Mouse (Mus musculus) neural tube, embryonic 12.5 days (tissue): Measurements from ENCODE around the gene Scgb3a1. TPM values are rescaled to one million over a fixed set of nuclear protein-coding genes. Genes with fewer than 3 reads are reported as not detected.

ENCODE experiments used
- ATAC-seq: fragments of 200-750 bp; cut with Nextera tagmentation; 2 replicates; pipeline ENCODE4 v1.8.0; 2017; ENCODE audit warnings: low read depth, mild to moderate bottlenecking, moderate TSS enrichment, moderate library complexity; ENCODE audit not compliant: low FRiP score
- H3K27ac ChIP-seq: fragments of 300-500 bp; sonication (generic); 2 replicates; pipeline ENCODE4 v1.5.1; 2016
- H3K27me3 ChIP-seq: fragments of 300-500 bp; sonication (generic); replicated peaks from 2 replicates; pipeline ENCODE4 v1.6.1; 2016; ENCODE audit warnings: mild to moderate bottlenecking
- H3K36me3 ChIP-seq: fragments of 300-500 bp; sonication (generic); 2 replicates; pipeline ENCODE4 v1.6.1; 2016; ENCODE audit warnings: mild to moderate bottlenecking
- H3K4me1 ChIP-seq: fragments of 300-500 bp; sonication (generic); 2 replicates; pipeline ENCODE4 v1.6.1; 2016
- H3K4me2 ChIP-seq: fragments of 300-500 bp; sonication (generic); replicated peaks from 2 replicates; pipeline ENCODE4 v1.6.1; 2016; ENCODE audit warnings: mild to moderate bottlenecking
- H3K4me3 ChIP-seq: fragments of 300-500 bp; sonication (generic); 2 replicates; pipeline ENCODE4 v1.5.1; 2016
- H3K9ac ChIP-seq: fragments of 300-500 bp; sonication (generic); 2 replicates; pipeline ENCODE4 v1.6.1; 2016; ENCODE audit warnings: mild to moderate bottlenecking
- H3K9me3 ChIP-seq: fragments of 300-500 bp; sonication (generic); 2 replicates; pipeline ENCODE4 v1.6.1; 2016; ENCODE audit warnings: mild to moderate bottlenecking
- WGBS: fragments of 180-500 bp; shearing (Covaris S2); methylation state at CpG from one replicate; pipeline ENCODE4 v1.1.7; 2016; 5-methylcytosine and 5-hydroxymethylcytosine counted together
- polyA plus RNA-seq: library from polyadenylated mRNA; unstranded; fragments of >200 nt; fragmentation: Nextera tagmentation; extraction: Ambion mirVana; gene quantifications from 2 replicates; pipeline ENCODE4 v1.2.1, GENCODE M21; 2016

The Scgb3a1 gene
- polyA plus RNA-seq: not detected in 2 replicates

DNA sequence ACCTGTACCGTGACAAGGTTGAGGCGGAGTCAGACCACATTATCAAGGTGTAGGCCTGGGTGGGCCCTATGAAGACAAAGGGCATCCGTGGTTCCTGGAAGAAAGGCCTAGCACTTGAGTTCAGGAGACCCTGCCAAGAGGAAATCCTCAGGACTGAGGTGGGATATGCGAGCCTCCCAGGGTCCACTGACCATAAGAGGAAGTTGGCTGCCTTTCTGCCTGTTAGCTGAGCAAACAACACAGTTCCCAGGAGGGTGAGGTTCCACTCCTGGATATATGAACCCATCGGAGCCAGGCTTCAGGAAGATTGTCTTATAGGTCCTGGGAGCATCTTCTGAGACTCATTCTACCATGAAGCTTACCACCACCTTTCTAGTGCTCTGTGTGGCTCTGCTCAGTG is at the start of gene Scgb3a1:
Gene Scgb3a1 (plus strand): TSS at position 301 of the 400 bp plus-strand sequence.
- no peaks in the 10 kb centered on the region for H3K4me1 ChIP-seq
- no peak within 1 kb of the TSS for H3K4me2 ChIP-seq
- ATAC-seq: no peak
- WGBS: 85% methylated on average over 5 of the region's 5 CpGs
- no peaks in the 10 kb centered on the region for H3K27me3 ChIP-seq
- 0 out of 2 replicates have a peak, but pooled peaks cover 2% of the 10 kb centered on the region for H3K36me3 ChIP-seq
- no peak within 1 kb of the TSS for H3K4me3 ChIP-seq
- H3K27ac ChIP-seq: no peak within 1 kb of the TSS
- H3K9ac ChIP-seq: no peak within 1 kb of the TSS
- no peaks in the 10 kb centered on the region for H3K9me3 ChIP-seq

DNA sequence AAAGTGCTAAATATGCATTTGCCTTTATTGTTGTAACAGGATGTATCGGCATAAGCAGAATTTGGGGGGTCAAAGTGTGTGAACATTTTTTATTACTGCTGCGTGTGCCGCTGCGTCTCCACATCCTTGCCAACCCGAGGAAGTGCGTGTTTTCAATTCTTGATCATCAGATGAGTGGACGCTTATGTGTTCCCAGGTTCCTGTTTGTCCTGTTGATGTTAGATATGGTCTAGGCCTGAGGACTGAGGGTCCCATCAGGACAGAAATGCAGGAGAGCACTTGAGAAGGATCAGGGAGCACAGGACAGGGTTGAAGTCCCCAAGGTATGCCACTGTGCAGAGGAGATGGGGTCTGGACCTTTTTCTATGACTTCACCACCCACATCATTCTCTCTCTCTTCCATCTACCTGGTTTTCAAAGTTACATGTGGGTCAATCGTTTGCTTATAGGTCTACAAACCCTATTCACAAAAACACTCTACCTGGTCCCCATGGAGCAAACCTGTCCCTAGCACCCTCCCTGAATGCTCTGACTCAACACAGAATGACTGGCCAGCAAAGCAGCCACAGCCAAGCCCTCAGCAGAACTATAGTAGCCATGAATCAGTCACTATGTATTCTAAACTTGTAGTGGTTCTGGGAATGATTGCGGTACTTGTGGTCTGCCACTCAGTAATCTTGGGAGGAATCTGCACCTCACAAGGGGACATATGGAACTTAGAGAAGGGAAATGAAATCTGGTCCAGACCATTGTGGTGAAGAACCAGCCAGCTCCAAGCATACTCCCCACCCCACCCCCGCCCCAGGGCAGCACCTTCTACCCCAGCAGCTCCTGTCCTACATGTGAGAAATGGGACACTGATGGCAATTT is 47.3 kb upstream of the Scgb3a1 start:
- Histone ChIP-seq H3K4me3 (no peak overlapping the region), H3K36me3 (no peaks in the 10 kb centered on the region), H3K4me1 (no peaks in the 10 kb centered on the region), H3K27me3 (peaks cover 21% of the 10 kb centered on the region), H3K9ac (no peak overlapping the region), H3K4me2 (no peak overlapping the region), H3K9me3 (no peaks in the 10 kb centered on the region), H3K27ac (no peak overlapping the region)
- ATAC-seq: no peak
- WGBS: 89% methylated on average over 10 of the region's 10 CpGs

DNA sequence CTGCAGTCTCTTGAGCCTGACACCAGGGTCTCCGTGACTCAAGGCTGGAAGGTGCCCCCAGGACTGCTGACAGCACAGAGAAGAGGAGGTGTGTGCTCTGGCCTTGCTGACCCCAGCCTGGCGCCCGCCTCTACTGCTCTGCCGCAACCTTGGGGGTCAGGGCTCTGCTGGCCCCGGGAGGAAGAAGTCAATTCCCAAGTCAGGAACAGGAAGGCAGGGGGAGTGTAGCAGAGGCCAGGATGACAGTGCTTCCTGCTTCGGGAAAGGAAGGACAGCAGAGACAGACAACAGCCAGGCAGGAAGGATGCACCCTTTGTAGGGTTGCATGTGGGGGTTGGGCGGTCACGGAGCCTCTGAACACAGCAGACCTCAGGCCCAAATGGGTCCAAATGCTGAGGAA is 44.9 kb upstream of the Scgb3a1 start:
- no peak for ATAC-seq
- WGBS: 76% methylated on average over 8 of the region's 8 CpGs
- H3K4me1 ChIP-seq: no peaks in the 10 kb centered on the region

DNA sequence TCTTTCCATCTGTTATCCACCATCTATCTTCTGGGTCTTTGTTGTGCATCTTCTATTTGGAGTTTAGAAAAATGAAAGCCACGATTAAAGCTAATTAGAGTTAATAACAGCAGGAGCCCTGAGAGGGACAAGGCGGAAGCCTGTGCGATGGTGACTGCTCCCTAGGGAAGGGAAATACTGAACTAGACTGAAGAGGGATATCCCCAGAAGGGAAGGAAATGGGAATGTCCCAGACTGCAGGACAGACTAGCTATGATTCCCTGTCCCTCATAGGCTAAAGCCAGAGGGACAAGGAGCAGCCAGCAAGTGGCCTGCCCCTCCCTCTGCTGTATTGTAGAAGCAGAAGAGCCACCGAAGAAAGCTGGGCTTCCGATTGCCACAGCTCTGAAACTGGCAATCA is 41.5 kb upstream of the Scgb3a1 start:
- no peaks in the 10 kb centered on the region for H3K4me1 ChIP-seq
- H3K27me3 ChIP-seq: no peaks in the 10 kb centered on the region
- ATAC-seq: no peak
- H3K4me2 ChIP-seq: no peak overlapping the region
- 85% methylated on average over 5 of the region's 5 CpGs for WGBS
- H3K9ac ChIP-seq: no peak overlapping the region
- no peaks in the 10 kb centered on the region for H3K9me3 ChIP-seq
- H3K36me3 ChIP-seq: no peaks in the 10 kb centered on the region
- no peak overlapping the region for H3K27ac ChIP-seq
- no peak overlapping the region for H3K4me3 ChIP-seq

More for the DNA sequence above, 44.9 kb upstream of the Scgb3a1 start:
- Histone ChIP-seq H3K4me2 (no peak overlapping the region), H3K9ac (no peak overlapping the region), H3K27me3 (peaks cover 7% of the 10 kb centered on the region), H3K36me3 (no peaks in the 10 kb centered on the region), H3K27ac (no peak overlapping the region), H3K9me3 (no peaks in the 10 kb centered on the region), H3K4me3 (no peak overlapping the region)

DNA sequence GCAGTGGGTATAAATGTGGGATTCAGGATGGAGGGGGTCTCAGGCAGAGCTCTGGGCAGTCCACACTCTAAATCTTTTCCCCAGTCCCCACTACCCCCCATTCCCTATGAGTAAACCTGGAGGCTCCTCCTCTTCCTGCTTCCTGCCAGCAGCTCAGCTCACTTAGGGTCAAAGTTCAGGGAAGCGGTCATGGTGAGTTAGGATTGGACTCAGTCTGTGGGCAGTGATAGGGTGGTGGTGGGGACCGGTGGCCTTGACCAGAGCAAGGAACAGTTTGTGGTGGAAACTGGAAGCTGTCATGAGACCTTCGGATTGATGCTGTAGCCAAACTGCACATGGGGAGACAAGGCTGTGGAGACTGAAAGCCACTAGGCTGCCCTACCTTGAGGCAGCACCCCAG is 39.3 kb upstream of the Scgb3a1 start:
- Histone ChIP-seq H3K36me3 (no peaks in the 10 kb centered on the region), H3K27ac (no peak overlapping the region), H3K27me3 (no peaks in the 10 kb centered on the region), H3K4me2 (no peak overlapping the region), H3K9ac (no peak overlapping the region), H3K4me1 (no peaks in the 10 kb centered on the region), H3K4me3 (no peak overlapping the region), H3K9me3 (no peaks in the 10 kb centered on the region)
- no peak for ATAC-seq
- WGBS: 91% methylated on average over 3 of the region's 3 CpGs

DNA sequence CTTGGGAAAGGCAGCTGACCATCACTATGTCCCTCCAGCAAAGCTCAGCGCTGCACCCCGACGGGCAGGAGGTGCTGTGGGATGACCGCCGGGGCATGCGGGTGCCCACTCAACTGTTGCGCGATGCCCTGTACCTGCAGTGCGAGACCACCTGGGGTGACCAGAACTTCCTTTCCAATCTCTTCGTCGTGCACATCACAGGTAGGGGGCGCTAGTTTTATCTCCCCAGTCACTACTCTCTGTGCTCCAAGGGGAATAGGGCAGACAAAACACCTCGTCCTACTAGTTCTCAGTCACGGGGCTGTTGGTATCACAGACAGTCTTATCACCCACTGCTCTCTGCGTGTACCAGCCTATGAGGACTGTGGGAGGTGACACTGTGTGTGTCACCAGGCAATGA is 37.5 kb upstream of the Scgb3a1 start:
- no peaks in the 10 kb centered on the region for H3K4me1 ChIP-seq
- no peak for ATAC-seq
- H3K27me3 ChIP-seq: no peaks in the 10 kb centered on the region
- H3K36me3 ChIP-seq: no peaks in the 10 kb centered on the region
- H3K9ac ChIP-seq: no peak overlapping the region
- 66% methylated on average over 15 of the region's 15 CpGs for WGBS
- H3K4me2 ChIP-seq: no peak overlapping the region
- H3K9me3 ChIP-seq: no peaks in the 10 kb centered on the region
- no peak overlapping the region for H3K27ac ChIP-seq
- H3K4me3 ChIP-seq: no peak overlapping the region

DNA sequence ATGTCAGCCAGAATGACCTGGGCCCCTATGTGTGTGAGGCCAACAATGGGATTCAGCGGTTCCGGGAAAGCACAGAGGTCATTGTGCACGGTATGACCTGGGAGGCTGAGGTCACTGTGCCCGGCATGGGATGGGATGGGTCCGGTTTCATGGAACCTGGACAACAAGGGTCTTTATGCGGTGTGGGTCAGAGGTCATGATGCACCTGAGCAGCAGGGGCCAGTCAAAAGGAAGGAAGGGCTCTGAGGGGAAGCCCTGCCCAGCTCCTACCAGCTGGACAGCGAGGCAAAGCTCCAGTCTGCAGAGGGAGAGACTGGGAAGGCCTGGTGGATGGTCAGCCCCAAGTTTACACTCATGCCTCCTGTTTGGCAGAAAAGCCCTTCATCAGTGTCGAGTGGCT is 36.7 kb upstream of the Scgb3a1 start:
- Histone ChIP-seq H3K36me3 (no peaks in the 10 kb centered on the region), H3K27me3 (0 out of 2 replicates have a peak, but pooled peaks cover under 1% of the 10 kb centered on the region), H3K4me1 (no peaks in the 10 kb centered on the region), H3K4me3 (no peak overlapping the region), H3K9me3 (no peaks in the 10 kb centered on the region), H3K9ac (no peak overlapping the region), H3K4me2 (no peak overlapping the region), H3K27ac (no peak overlapping the region)
- no peak for ATAC-seq
- 77% methylated on average over 8 of the region's 8 CpGs for WGBS

DNA sequence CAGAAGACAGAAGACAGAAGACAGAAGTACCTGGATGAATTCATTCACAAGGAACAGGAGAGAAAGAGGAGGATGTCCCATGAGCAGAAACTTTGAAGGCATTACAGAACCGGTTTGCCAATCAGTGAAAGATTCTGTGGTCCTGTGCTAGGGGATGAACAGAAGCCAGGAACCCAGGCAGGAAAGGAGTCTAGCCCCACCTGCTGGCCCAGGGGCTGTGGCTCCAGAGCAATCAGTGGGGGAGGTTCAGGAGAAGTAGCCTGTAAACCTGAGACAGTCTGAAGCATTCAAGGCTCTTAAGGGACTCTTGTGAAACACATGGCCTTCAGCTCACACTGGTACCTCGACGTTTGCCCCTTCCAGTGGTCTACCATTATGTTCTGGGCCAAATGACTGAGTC is 32.3 kb upstream of the Scgb3a1 start:
- H3K36me3 ChIP-seq: no peaks in the 10 kb centered on the region
- H3K9ac ChIP-seq: no peak overlapping the region
- 34% methylated on average over 3 of the region's 3 CpGs for WGBS
- no peak overlapping the region for H3K4me3 ChIP-seq
- H3K9me3 ChIP-seq: no peaks in the 10 kb centered on the region
- no peak overlapping the region for H3K4me2 ChIP-seq
- H3K27me3 ChIP-seq: peaks cover 44% of the 10 kb centered on the region
- no peak overlapping the region for H3K27ac ChIP-seq
- H3K4me1 ChIP-seq: peaks cover 7% of the 10 kb centered on the region; the same call in 1 of the 2 replicates
- ATAC-seq: no peak

DNA sequence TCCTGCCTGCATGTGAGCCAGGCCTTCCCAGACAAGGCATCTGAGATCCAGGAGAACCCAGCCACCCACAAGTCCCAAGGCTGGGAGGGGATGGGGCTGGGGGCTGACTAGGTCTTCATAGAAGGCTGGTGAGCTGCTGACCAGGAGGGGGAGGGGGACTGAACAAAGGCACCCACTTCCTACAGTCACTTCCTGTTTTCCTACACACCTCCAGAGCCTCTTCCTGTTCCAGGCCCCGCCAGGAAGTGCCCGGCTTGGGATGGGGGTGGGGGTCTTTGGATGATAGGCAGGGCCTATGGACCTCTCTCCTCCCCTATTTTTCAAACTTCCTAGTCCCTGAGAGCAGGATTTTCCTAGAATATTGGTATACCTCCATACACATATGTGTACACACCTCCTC is 31.2 kb upstream of the Scgb3a1 start:
- H3K4me2 ChIP-seq: no peak overlapping the region
- H3K4me1 ChIP-seq: peaks cover 7% of the 10 kb centered on the region; the same call in 1 of the 2 replicates
- 81% methylated on average over 2 of the region's 2 CpGs for WGBS
- H3K9me3 ChIP-seq: no peaks in the 10 kb centered on the region
- no peak for ATAC-seq
- H3K27ac ChIP-seq: no peak overlapping the region
- no peaks in the 10 kb centered on the region for H3K36me3 ChIP-seq
- no peak overlapping the region for H3K4me3 ChIP-seq
- H3K27me3 ChIP-seq: peaks cover 55% of the 10 kb centered on the region
- H3K9ac ChIP-seq: no peak overlapping the region

DNA sequence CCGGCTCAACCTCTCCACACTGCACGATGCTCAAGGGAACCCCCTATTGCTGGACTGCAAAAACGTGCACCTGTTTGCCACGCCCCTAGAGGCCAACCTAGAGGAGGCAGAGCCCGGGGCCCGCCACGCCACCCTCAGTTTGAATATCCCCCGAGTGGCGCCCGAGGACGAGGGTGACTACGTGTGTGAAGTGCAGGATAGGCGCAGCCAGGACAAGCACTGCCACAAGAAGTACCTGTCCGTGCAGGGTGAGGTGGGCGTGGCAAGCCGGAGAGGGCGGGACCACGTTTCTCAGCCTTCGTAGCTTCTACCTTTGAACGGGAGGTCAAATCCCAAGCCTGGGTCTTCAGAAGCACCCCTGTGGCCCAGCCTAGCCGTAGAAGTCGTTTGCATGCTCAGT is 29.3 kb upstream of the Scgb3a1 start:
- ATAC-seq: no peak
- peak overlapping the region; percentile 39 for H3K4me2 ChIP-seq
- no peaks in the 10 kb centered on the region for H3K36me3 ChIP-seq
- H3K4me1 ChIP-seq: peaks cover 7% of the 10 kb centered on the region; the same call in 1 of the 2 replicates
- H3K4me3 ChIP-seq: no peak overlapping the region
- H3K9me3 ChIP-seq: no peaks in the 10 kb centered on the region
- H3K27ac ChIP-seq: no peak overlapping the region
- H3K9ac ChIP-seq: no peak overlapping the region
- 5% methylated on average over 22 of the region's 22 CpGs for WGBS
- H3K27me3 ChIP-seq: peaks cover 59% of the 10 kb centered on the region

DNA sequence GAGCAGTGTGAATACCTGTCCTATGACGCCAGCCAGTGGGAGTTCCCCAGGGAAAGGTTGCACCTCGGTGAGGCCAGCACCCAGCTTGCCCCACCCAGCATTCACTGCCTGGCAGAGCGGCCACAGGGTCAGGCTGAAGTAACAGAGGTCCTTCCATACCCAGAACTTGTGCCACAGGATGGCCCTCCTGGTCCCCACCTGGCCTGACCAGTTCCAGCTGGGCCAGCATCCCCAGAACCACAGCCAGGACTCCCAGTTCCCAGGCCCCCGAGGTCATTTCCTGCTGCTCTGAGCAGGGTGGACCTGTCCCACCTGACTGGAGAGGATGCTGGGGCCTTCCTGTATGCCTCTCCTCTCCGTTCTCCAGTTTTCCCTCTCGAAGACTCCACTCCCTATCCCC is 27.7 kb upstream of the Scgb3a1 start:
- ATAC-seq: no peak
- Histone ChIP-seq H3K4me1 (peaks cover 7% of the 10 kb centered on the region; the same call in 1 of the 2 replicates), H3K9me3 (no peaks in the 10 kb centered on the region), H3K27ac (no peak overlapping the region), H3K9ac (no peak overlapping the region), H3K4me2 (no peak overlapping the region), H3K4me3 (no peak overlapping the region), H3K27me3 (peaks cover 59% of the 10 kb centered on the region), H3K36me3 (no peaks in the 10 kb centered on the region)
- 76% methylated on average over 6 of the region's 6 CpGs for WGBS

DNA sequence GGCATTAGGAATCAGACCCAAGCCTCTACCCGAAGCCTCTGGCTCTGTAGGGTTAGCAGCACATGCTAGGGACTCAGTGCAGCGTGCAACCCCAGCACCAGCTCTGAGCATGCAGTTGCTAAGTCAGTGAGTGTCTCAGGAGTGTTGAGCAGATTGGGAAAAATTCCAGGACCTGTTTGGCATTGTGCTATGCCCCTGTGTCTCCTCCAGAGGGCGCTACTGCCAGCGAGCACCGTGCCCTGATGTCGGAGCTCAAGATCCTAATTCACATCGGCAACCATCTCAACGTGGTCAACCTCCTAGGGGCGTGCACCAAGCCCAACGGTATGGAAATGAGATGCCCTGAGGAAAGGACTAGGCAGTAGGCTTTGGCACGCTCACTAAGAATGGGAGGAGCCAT is 27.0 kb upstream of the Scgb3a1 start:
- ATAC-seq: peak; percentile 35; the same call in 1 of the 2 replicates
- H3K9ac ChIP-seq: no peak overlapping the region
- H3K9me3 ChIP-seq: no peaks in the 10 kb centered on the region
- H3K36me3 ChIP-seq: no peaks in the 10 kb centered on the region
- 2% methylated on average over 11 of the region's 11 CpGs for WGBS
- peaks cover 7% of the 10 kb centered on the region; the same call in 1 of the 2 replicates for H3K4me1 ChIP-seq
- no peak overlapping the region for H3K4me3 ChIP-seq
- H3K27ac ChIP-seq: no peak overlapping the region
- peaks cover 59% of the 10 kb centered on the region for H3K27me3 ChIP-seq
- peak overlapping the region; percentile 24 for H3K4me2 ChIP-seq

DNA sequence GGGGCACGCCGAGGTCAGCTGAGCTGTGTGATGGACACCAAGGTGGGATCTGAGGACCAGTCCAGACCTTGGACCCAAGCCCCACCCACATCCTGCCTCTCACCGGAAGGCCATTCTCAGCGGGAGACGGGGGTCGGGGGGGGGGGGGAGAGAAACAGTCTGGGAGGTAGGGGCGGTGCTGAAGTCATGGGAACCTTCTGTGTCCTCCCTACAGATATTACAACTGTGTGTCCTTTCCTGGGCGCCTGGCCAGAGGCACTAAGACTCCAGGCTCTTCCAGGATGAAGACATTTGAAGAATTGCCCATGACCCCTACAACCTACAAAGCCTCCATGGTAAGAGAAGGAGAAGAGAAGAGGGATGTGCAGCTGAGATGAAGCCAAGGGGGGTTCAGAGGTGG is 17.7 kb upstream of the Scgb3a1 start:
- H3K9ac ChIP-seq: no peak overlapping the region
- no peak for ATAC-seq
- H3K36me3 ChIP-seq: no peaks in the 10 kb centered on the region
- H3K27ac ChIP-seq: no peak overlapping the region
- no peaks in the 10 kb centered on the region for H3K9me3 ChIP-seq
- H3K4me3 ChIP-seq: no peak overlapping the region
- H3K4me1 ChIP-seq: no peaks in the 10 kb centered on the region
- 59% methylated on average over 8 of the region's 8 CpGs for WGBS
- H3K4me2 ChIP-seq: no peak overlapping the region
- H3K27me3 ChIP-seq: no peaks in the 10 kb centered on the region
